Mouse (Mus musculus): ENCODE measurements at regions not wholly inside any gene's neighbourhood (a gene's known extent, or its start where the extent isn't known, plus 50 kb on each side); places are given as distances from the start of the nearest gene placed in this dataset.

GRCm38 (mm10) chr4:69739833-69740510, 670.3 kb downstream of the Cdk5rap2 start:
- no peak for DNase-seq

All from adrenal gland, postnatal 14 days (tissue).